Mouse (Mus musculus): ENCODE data around the gene Nlrc4.
A peak's percentile ranks its signal among the peaks of the same experiment; 100 is the strongest.

Gene Nlrc4

DNA sequence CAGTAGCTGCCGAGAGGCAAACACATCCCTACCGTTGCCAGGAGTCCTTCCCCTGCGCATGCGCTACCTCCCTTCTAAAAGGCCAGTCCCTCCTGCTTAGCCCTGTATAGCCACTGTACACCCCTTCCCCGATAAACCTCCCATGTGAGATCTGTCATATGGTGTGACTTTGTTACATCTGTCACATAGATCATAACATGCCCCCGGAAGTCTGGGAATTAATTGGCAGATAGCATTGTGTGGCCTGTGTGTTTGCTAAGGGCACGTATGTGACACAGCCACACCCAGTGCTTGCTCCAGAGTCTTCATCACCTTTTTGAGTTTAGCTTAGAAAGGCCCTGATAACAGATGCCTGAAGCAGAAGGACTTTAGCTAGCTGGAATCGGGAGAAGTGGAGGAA, 28.9 kb downstream of the Nlrc4 start:
- no peak for DNase-seq (ENCODE audit: low read depth)

DNA sequence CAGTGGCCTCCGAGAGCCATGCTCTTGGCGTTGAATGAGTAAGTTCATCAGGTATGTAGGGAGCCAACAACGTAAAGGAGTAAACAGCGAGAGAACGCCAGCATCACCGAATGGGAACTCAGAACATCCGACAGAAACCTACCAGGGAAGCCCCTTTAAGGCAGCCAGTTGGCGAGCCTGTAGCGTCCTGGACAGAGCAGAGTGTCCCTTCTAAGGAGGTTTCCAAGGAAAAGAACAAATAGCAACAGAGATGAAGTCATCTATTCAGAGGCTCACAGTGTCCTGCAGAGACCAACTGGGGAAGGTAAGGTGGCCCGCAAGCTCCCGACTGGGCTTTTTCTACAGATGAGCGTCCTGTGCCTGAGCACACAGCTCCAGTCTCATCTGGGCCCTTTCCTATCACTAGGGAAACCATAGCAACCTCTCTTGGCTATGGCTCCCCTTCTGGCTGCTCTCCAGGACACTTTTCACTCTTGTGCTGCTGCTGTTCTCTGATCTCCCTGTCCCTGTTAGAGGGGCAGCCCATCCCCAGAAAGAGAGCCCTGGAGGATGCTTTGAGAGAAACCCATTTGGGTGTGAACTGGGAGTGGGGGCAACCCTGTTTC, 34.4 kb downstream of the Nlrc4 start:
- DNase-seq (ENCODE audit: low read depth), result no peak

DNA sequence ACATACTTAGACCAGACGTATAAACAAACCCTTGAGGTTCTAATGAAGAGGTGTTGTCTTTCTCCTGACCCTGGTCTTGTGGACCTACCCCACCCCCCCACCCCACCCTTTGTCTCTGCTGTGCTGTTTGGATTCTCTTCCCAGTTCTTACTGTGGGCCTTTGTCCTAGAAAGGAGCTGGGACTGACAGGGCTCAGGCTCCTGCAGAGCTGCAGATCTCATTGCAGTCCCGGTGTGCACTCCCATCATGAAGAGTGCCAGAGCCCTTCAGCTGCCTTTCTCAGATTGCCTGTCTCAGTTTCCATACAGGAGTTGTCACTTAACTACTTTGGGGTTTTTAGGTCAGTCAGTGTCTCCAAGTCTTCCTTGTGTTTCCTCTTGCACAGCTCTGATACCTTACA, 38.3 kb downstream of the Nlrc4 start:
- no peak for DNase-seq (ENCODE audit: low read depth)

DNA sequence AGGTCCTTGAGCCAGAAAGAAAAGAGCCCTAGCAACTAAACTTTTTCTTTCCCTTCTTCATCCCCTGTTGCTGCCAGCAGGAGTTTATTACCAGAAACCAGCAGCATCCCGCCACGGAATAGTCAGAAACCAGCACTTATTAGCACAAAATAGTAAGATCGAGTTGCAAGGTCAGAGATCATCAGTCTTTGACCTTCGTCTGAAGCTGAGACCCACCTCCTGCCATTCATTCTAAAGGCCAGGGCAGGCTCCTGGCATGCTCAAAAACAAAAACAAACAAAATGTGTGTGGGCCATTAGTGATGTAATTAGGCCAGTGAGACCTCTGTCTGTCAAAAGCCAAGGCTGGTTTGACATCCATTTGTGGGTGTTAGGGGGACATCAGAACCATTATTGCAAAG, 40.8 kb downstream of the Nlrc4 start:
- no peak for DNase-seq (ENCODE audit: low read depth)

GRCm38 (mm10) chr17:74416841-74417360, 42.0 kb downstream of the Nlrc4 start:
- DNase-seq (ENCODE audit: low read depth), result no peak

- no peak for DNase-seq (ENCODE audit: low read depth)
These were observed 44.3 kb downstream of the Nlrc4 start for GRCm38 (mm10) chr17:74414671-74415070.

- DNase-seq (ENCODE audit: low read depth), result no peak
These were observed 45.6 kb downstream of the Nlrc4 start for GRCm38 (mm10) chr17:74413324-74413723.

- DNase-seq (ENCODE audit: low read depth), result peak; percentile 48
These were observed 49.2 kb downstream of the Nlrc4 start for GRCm38 (mm10) chr17:74409722-74410121.

DNA sequence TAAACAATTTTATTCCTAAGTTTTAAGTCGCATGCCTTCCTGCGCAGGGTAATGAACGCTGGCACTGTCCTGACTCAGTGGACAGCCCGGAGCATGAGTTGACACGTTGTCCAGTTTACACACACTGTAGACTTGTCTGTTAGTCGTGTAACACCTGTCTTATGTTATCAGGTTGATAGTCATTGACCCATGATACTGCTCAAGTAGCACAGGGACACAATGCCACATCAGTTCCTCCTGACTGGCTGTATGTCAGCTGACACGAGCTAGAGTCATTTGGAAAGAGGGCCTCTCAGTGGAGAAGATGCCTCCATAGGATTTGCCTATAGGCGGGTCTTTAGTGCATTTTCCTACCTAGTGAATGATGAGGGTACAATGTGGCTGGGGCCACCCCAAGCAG, 52.5 kb downstream of the Nlrc4 start:
- DNase-seq (ENCODE audit: low read depth), result no peak

GRCm38 (mm10) chr17:74402486-74403222, 56.3 kb downstream of the Nlrc4 start:
- peak; percentile 87 for DNase-seq (ENCODE audit: low read depth)

GRCm38 (mm10) chr17:74397173-74397572, 61.8 kb downstream of the Nlrc4 start:
- no peak for DNase-seq (ENCODE audit: low read depth)

- DNase-seq (ENCODE audit: low read depth), result no peak
These were observed 62.2 kb downstream of the Nlrc4 start for GRCm38 (mm10) chr17:74396766-74397165.

GRCm38 (mm10) chr17:74395383-74396065, 63.4 kb downstream of the Nlrc4 start, which contains the start of gene Slc30a6:
Gene Slc30a6, plus strand, starts transcription at chr17:74395608.
- DNase-seq (ENCODE audit: low read depth), result peak; percentile 98

GRCm38 (mm10) chr17:74394855-74395254, 64.1 kb downstream of the Nlrc4 start:
- DNase-seq (ENCODE audit: low read depth), result no peak

GRCm38 (mm10) chr17:74394381-74394780, 64.6 kb downstream of the Nlrc4 start:
- no peak for DNase-seq (ENCODE audit: low read depth)

DNA sequence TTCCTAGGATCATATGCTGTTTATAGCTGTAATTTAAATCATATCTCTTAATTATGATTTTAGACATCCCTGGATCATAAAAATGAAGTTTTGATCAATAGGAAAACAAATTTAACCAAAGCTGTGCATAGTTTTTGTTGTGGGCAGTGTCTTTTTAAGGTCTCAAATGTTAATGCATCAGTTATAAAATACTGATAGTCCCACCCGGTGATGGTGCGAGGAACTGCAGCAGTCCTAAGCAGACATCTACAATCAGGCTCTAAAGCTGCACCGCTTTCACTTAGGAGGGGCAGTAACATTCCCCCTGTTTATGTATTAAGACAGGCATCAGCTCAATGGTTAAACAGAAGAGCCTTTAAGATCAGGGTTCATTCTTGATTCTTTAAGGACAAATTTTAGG, 69.1 kb downstream of the Nlrc4 start:
- peak; percentile 45 for DNase-seq (ENCODE audit: low read depth)

DNA sequence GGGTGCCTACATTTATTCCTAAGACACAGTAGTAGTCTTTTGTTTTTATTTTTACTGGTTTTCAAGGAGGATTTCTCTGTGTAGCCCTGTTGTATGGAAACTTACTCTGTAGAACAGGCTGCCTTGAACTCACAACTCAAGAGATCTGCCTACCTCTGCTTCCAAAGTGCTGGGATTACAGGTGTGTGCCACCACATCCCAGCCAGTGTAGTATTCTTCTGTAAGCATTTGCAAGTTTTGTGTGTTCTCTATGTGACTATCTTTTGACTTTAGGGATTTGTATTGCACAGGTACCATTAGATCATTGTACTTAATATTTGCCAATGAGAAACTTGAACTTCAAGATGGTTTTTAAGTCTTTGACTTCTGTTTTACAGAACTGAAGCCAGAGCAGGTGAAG, 72.3 kb downstream of the Nlrc4 start:
- no peak for DNase-seq (ENCODE audit: low read depth)

DNA sequence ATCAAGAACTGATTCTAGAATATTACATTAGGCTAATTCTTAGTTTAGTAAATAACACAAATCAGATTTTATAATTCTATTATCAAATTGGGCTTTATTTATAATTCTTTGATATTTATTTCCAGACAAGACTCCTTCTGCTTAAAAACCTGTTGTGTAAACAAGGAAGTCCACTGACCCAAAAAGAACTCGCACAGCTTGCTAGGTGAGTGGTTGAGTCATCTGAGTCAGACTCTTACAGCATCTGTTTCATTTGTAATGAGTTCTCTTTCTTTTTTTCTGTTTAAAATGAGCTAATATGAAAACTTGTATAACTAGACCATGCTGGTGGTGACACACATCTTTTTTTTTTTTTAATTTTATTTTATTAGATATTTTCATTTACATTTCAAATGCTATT, 82.0 kb downstream of the Nlrc4 start:
- DNase-seq (ENCODE audit: low read depth), result no peak

Data from NIH3T3 (cell line).